Mouse (Mus musculus): Measurements from ENCODE around the gene Gm49380. TPM values are rescaled to one million over a fixed set of nuclear protein-coding genes. Genes with fewer than 3 reads are reported as not detected.

Gene Gm49380
- total and polyA plus RNA-seq, 3 experiments = 0.24 TPM; not detected in 2

GRCm38 (mm10) chr9:44072599-44072915, 40.7 kb downstream of the Gm49380 start:
- Histone ChIP-seq H3K79me2 (ENCODE audit: control insufficient read depth, insufficient read depth, low read length, poor library complexity) (no peaks in the 10 kb centered on the region), H3K27me3 (ENCODE audit: control insufficient read depth in 1 of 2, insufficient read depth in 2 of 2, low read length in 2 of 2) (no peaks in the 10 kb centered on the region), H3K9me3 (replicated peaks; ENCODE audit: insufficient read depth, low read length) (no peaks in the 10 kb centered on the region), H3K9ac (ENCODE audit: control insufficient read depth, low read depth, low read length, poor library complexity, severe bottlenecking) (no peak overlapping the region), H3K36me3 (ENCODE audit: control insufficient read depth in 1 of 2, insufficient read depth in 2 of 2, low read length in 2 of 2) (peaks cover 0 to under 1% of the 10 kb centered on the region in 2 experiments; a peak in 1 of 4 replicates), H3K27ac (ENCODE audit: control insufficient read depth, low read depth, low read length) (no peak overlapping the region), H3K4me3 (ENCODE audit: control insufficient read depth in 1 of 2, insufficient read depth in 1 of 2, low read depth in 2 of 2, low read length in 2 of 2) (no peak overlapping the region), H3K4me1 (ENCODE audit: control insufficient read depth in 1 of 2, insufficient read depth in 2 of 2, low read length in 2 of 2) (peaks cover 0 to 6% of the 10 kb centered on the region in 2 experiments; a peak in 1 of 4 replicates)
- DNase-seq (ENCODE audit: low read depth, low spot score) = no peak
- TF ChIP-seq ETS1 (IDR thresholded peaks at IDR 0.05; ENCODE audit: low read depth, low read length) = no peak
- TF ChIP-seq USF1 (IDR thresholded peaks at IDR 0.05; ENCODE audit: low read depth, low read length) = no peak
- no peak for TF ChIP-seq UBTF (IDR thresholded peaks at IDR 0.05; ENCODE audit: borderline replicate concordance, insufficient read depth, low read depth, low read length)
- no peak for TF ChIP-seq CHD2 (IDR thresholded peaks at IDR 0.05; ENCODE audit: low read length)
- no peak for TF ChIP-seq GABPA (IDR thresholded peaks at IDR 0.05; ENCODE audit: low read depth, low read length)
- TF ChIP-seq TBP (IDR thresholded peaks at IDR 0.05; ENCODE audit: low read depth, low read length) = no peak
- no peak for TF ChIP-seq POLR2A (IDR thresholded peaks at IDR 0.05; ENCODE audit: control insufficient read depth in 1 of 2, insufficient read depth in 1 of 2, low read depth in 1 of 2, low read length in 2 of 2, poor library complexity in 1 of 2)
- TF ChIP-seq ZC3H11A (IDR thresholded peaks at IDR 0.05; ENCODE audit: low read depth, low read length) = no peak
- no peak for TF ChIP-seq MAX (IDR thresholded peaks at IDR 0.05; ENCODE audit: low read length)
- no peak for TF ChIP-seq ELF1 (IDR thresholded peaks at IDR 0.05; ENCODE audit: low read depth, low read length)
- TF ChIP-seq E2F4 (IDR thresholded peaks at IDR 0.05; ENCODE audit: borderline replicate concordance, low read depth, low read length) = no peak
- TF ChIP-seq ZKSCAN1 (IDR thresholded peaks at IDR 0.05; ENCODE audit: low read depth, low read length) = no peak

GRCm38 (mm10) chr9:44071914-44072598, 41.2 kb downstream of the Gm49380 start:
- no peaks in the 10 kb centered on the region; the same call in 1 of the 2 replicates for H3K79me2 ChIP-seq (ENCODE audit: control insufficient read depth, insufficient read depth, low read length, poor library complexity)
- peaks cover 0 to 10% of the 10 kb centered on the region in 2 experiments; a peak in 1 of 4 replicates for H3K4me1 ChIP-seq (ENCODE audit: control insufficient read depth in 1 of 2, insufficient read depth in 2 of 2, low read length in 2 of 2)
- peaks cover 0 to 3% of the 10 kb centered on the region in 2 experiments; a peak in 1 of 4 replicates for H3K36me3 ChIP-seq (ENCODE audit: control insufficient read depth in 1 of 2, insufficient read depth in 2 of 2, low read length in 2 of 2)
- DNase-seq (ENCODE audit: low read depth, low spot score) = no peak
- no peaks in the 10 kb centered on the region for H3K27me3 ChIP-seq (ENCODE audit: control insufficient read depth in 1 of 2, insufficient read depth in 2 of 2, low read length in 2 of 2)
- H3K27ac ChIP-seq (ENCODE audit: control insufficient read depth, low read depth, low read length) = no peak overlapping the region
- no peak overlapping the region for H3K9ac ChIP-seq (ENCODE audit: control insufficient read depth, low read depth, low read length, poor library complexity, severe bottlenecking)
- H3K9me3 ChIP-seq (replicated peaks; ENCODE audit: insufficient read depth, low read length) = no peaks in the 10 kb centered on the region
- no peak overlapping the region for H3K4me3 ChIP-seq (ENCODE audit: control insufficient read depth in 1 of 2, insufficient read depth in 1 of 2, low read depth in 2 of 2, low read length in 2 of 2)
- TF ChIP-seq GATA1 (IDR thresholded peaks at IDR 0.05; ENCODE audit: low read depth, low read length) (no peak), RCOR1 (IDR thresholded peaks at IDR 0.05; ENCODE audit: low read depth, low read length) (no peak), ETS1 (IDR thresholded peaks at IDR 0.05; ENCODE audit: low read depth, low read length) (no peak), ZC3H11A (IDR thresholded peaks at IDR 0.05; ENCODE audit: low read depth, low read length) (no peak), MYB (IDR thresholded peaks at IDR 0.05; ENCODE audit: low read depth, low read length) (no peak)
